Mouse (Mus musculus) thymus, adult 2 months (tissue): ENCODE measurements around the gene 4921539E11Rik. TPM values are rescaled to one million over a fixed set of nuclear protein-coding genes. Genes with fewer than 3 reads are reported as not detected.

Experiments used
- DNase-seq: peaks from one replicate; pipeline ENCODE4 v3.0.0; 2021
- H3K27ac ChIP-seq: fragments of 200-500 bp; 2 replicates; pipeline ENCODE4 v1.5.1; 2012; ENCODE audit warnings: low read length, control low read depth; ENCODE audit not compliant: control insufficient read depth, insufficient read depth
- H3K27me3 ChIP-seq: fragments of 200-500 bp; 2 replicates; pipeline ENCODE4 v1.6.1; 2012; ENCODE audit warnings: mild to moderate bottlenecking, low read length, moderate library complexity, mixed read lengths; ENCODE audit not compliant: control insufficient read depth, insufficient read depth
- H3K36me3 ChIP-seq: fragments of 200-500 bp; 2 replicates; pipeline ENCODE4 v1.6.1; 2012; ENCODE audit warnings: mild to moderate bottlenecking, low read length, moderate library complexity; ENCODE audit not compliant: control insufficient read depth, insufficient read depth
- H3K4me1 ChIP-seq: fragments of 200-500 bp; replicated peaks from 2 replicates; pipeline ENCODE4 v1.6.1; 2012; ENCODE audit warnings: low read length; ENCODE audit not compliant: control insufficient read depth, insufficient read depth
- H3K4me3 ChIP-seq: fragments of 200-500 bp; 2 replicates; pipeline ENCODE4 v1.5.1; 2012; ENCODE audit warnings: mild to moderate bottlenecking, low read length, control low read depth, moderate library complexity; ENCODE audit not compliant: control insufficient read depth, insufficient read depth
- CTCF ChIP-seq: fragments of 200-500 bp; IDR thresholded peaks from 2 replicates; pipeline ENCODE4 v1.5.1; 2012; ENCODE audit warnings: mild to moderate bottlenecking, control low read depth, low read length, moderate library complexity, borderline replicate concordance; ENCODE audit not compliant: control insufficient read depth, poor library complexity, insufficient read depth; ENCODE audit errors: extremely low read depth
- POLR2A ChIP-seq: fragments of 200-500 bp; IDR thresholded peaks from 2 replicates; pipeline ENCODE4 v1.6.1; 2012; ENCODE audit warnings: mild to moderate bottlenecking, low read length, control low read depth, moderate library complexity; ENCODE audit not compliant: control insufficient read depth, poor library complexity, insufficient read depth; ENCODE audit errors: extremely low read depth
- WGBS: fragments of 180-500 bp; shearing (Covaris S2); methylation state at CpG from one replicate; pipeline ENCODE4 v1.1.7; 2018; 5-methylcytosine and 5-hydroxymethylcytosine counted together
- polyA plus RNA-seq: library from polyadenylated mRNA; depleted of rRNA; stranded (reverse); fragments of >200 nt; gene quantifications from 2 replicates; pipeline ENCODE4 v1.2.3, GENCODE M21; 2012

4921539E11Rik gene
- polyA plus RNA-seq, 1 experiment, result not detected

DNA sequence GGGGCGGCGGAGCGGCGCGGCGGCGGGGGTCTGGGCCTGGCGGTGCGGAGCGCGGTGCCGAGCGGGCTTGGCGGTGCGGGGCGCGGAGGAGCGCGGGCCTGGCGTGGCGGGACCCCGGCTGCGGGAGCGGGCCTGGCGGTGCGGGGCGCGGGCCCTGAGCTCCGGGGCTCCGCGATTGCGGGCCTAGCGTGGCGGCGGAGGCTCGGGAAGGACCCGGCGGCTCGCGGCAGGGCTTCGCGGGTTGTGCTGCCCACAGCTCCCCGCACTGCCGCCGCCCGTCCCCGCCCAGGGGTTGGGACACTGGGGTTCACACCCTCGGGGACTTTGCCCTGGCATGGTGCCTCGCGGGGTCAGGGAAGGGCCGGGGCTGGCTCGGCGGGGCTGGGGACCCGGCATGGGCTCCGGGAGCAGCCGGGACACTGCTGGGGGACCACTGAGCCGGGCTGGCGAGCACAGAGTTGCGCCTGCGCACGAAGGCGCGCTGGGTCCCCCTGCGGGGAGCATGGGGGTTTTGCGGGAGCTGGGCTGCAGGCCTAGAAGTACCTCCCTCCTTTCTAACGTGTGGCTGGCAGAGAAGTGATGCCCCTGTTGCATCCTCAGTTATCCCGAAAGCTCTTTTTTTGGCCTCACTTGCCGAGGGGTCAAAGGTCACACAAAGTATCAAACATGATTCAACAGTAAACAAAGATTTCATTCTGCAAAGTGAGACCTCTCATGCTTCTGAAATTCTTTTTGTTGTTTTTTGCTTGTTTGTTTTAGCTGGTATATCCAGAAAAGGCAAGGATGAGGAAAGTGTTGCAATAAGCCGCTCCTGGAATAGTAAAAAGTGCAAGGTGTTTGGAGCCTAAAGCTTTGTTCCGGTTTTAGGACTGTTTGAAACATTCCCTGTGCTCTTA is 75.5 kb downstream of the 4921539E11Rik start, which contains the start of gene Slc35d1:
Slc35d1 (minus strand) TSS at position 240 of the 896 bp plus-strand sequence.
- H3K4me3 ChIP-seq, result peak within 1 kb of the TSS; percentile 72

DNA sequence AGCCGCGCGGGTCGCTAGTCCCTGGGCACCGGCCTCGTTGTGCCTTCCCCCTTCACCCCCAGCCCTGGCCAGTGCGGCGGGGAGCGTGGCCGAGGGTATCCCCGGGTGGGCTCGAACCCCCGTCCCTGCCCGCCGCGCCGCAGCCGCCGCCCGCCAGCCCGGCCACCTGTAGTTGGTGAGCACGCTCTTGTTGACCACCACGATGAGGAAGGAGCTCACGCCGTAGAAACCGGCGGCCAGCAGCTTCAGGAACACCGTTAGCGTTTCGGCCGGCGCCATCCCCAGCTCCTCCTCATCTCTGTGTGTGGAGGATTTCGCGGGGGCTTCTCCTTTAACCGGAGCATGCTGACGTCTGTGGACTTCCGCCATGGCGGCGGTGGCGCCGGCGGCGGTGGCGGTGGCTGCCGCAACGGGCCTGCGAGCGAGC is 76.2 kb downstream of the 4921539E11Rik start:
- TF ChIP-seq POLR2A, result peak; percentile 94
- TF ChIP-seq CTCF, result 0 out of 2 replicates have a peak, but pooled peaks have one; percentile 29
- Histone ChIP-seq H3K27me3 (no peaks in the 10 kb centered on the region), H3K4me3 (peak overlapping the region; percentile 72), H3K27ac (peak overlapping the region; percentile 80), H3K36me3 (peaks cover 5% of the 10 kb centered on the region), H3K4me1 (peaks cover 18% of the 10 kb centered on the region)
- DNase-seq, result peak; percentile 77
- under 1% methylated on average over 48 of the region's 48 CpGs for WGBS

More for the DNA sequence above, 75.5 kb downstream of the 4921539E11Rik start, which contains the start of gene Slc35d1:
- TF ChIP-seq POLR2A (no peak; the same call in 1 of the 2 replicates), CTCF (peak; percentile 33; the same call in 1 of the 2 replicates)
- Histone ChIP-seq H3K36me3 (no peaks in the 10 kb centered on the region; the same call in 1 of the 2 replicates), H3K27me3 (no peaks in the 10 kb centered on the region), H3K4me1 (peaks cover 21% of the 10 kb centered on the region), H3K27ac (peak within 1 kb of the TSS; percentile 80)
- peak; percentile 83 for DNase-seq
- WGBS, result 3% methylated on average over 70 of the region's 70 CpGs

GRCm38 (mm10) chr4:103213859-103214497 is 76.7 kb downstream of the 4921539E11Rik start:
- WGBS, result 7% methylated on average over 30 of the region's 30 CpGs
- no peak for TF ChIP-seq POLR2A
- Histone ChIP-seq H3K4me3 (peak overlapping the region; percentile 72), H3K27ac (peak overlapping the region; percentile 39; the same call in 1 of the 2 replicates), H3K27me3 (no peaks in the 10 kb centered on the region), H3K4me1 (peaks cover 18% of the 10 kb centered on the region), H3K36me3 (peaks cover 10% of the 10 kb centered on the region)
- DNase-seq, result peak; percentile 41

GRCm38 (mm10) chr4:103208553-103208952 is 82.1 kb downstream of the 4921539E11Rik start:
- 6% methylated on average over 1 of the region's 1 CpGs for WGBS
- DNase-seq, result no peak
- Histone ChIP-seq H3K36me3 (peaks cover 21% of the 10 kb centered on the region), H3K27ac (no peak overlapping the region), H3K4me1 (peaks cover 12% of the 10 kb centered on the region), H3K4me3 (no peak overlapping the region), H3K27me3 (no peaks in the 10 kb centered on the region)
- no peak for TF ChIP-seq CTCF
- no peak for TF ChIP-seq POLR2A

DNA sequence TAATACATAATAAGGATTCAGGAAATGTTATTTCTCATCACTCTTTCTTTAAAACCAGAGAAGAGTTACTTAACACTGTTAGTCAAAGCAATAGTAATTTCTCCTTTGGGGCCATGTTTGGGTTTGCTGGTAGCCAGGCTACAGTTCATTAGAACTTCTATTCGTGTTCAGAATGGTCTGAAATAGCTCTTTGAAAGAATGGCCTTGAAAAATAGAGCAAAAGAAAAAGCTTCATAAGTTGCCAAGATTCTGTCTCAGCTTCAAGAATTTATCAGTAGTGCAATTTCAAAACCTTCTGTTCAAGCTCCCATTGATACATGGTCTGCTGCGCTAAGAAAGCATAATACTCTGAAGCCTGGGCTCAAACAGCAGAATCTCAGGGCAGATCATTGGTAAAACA is 87.0 kb downstream of the 4921539E11Rik start:
- Histone ChIP-seq H3K36me3 (peaks cover 35% of the 10 kb centered on the region), H3K4me1 (peaks cover 10% of the 10 kb centered on the region), H3K4me3 (no peak overlapping the region), H3K27me3 (no peaks in the 10 kb centered on the region), H3K27ac (no peak overlapping the region)
- no peak for DNase-seq
- TF ChIP-seq POLR2A, result no peak
- no peak for TF ChIP-seq CTCF
- WGBS, result 90% methylated on average over 2 of the region's 2 CpGs

GRCm38 (mm10) chr4:103200046-103200445 is 90.6 kb downstream of the 4921539E11Rik start:
- 94% methylated on average over 1 of the region's 1 CpGs for WGBS
- Histone ChIP-seq H3K4me3 (no peak overlapping the region), H3K36me3 (peaks cover 49% of the 10 kb centered on the region), H3K27me3 (no peaks in the 10 kb centered on the region), H3K27ac (no peak overlapping the region), H3K4me1 (no peaks in the 10 kb centered on the region; the same call in 1 of the 2 replicates)
- TF ChIP-seq POLR2A, result no peak
- TF ChIP-seq CTCF, result no peak
- DNase-seq, result no peak
